Comparison of ENCODE assay signal across 20 mouse cellular contexts in genomic region chr8:61286795-61287385, GRCm38 (mm10).
DNase-seq lines count a peak whose midpoint lies in the region; ATAC-seq and TF ChIP-seq lines count a peak whose summit lies in the region.
"Had no signal": no experiment of that assay in that cellular context is flagged by ENCODE, and none has a peak within 500 bp of the region (broad histone marks: within the 10 kb centered on the region; RNA-seq: fewer than 3 reads in every experiment).

No protein-coding gene starts in this region.

- TF ChIP-seq RAD21 in CH12.LX (IDR thresholded peaks at IDR 0.05; ENCODE audit: low read depth, low read length) = no peak; the same call in 1 of the 2 replicates

- H3K27ac ChIP-seq in CH12.LX (ENCODE audit: insufficient read depth, low read depth) = peak overlapping the region; percentile 49; the same call in 1 of the 2 replicates
- 0 out of 2 replicates have a peak overlapping the region, but pooled peaks have one; percentile 16 for H3K27ac ChIP-seq in embryonic facial prominence, embryonic 11.5 days (replicated peaks; ENCODE audit: low read depth, low read length)
- H3K27ac ChIP-seq in limb, embryonic 14.5 days (replicated peaks; ENCODE audit: low read depth, low read length) = 0 out of 2 replicates have a peak overlapping the region, but pooled peaks have one; percentile 8
- H3K27ac ChIP-seq: left cerebral cortex, adult 2 months; liver, embryonic 12.5 days had no signal

- peak overlapping the region; percentile 81 for H3K4me2 ChIP-seq in CH12.LX (ENCODE audit: insufficient read depth, low read depth, poor library complexity, severe bottlenecking)
- no peak overlapping the region for H3K4me2 ChIP-seq in embryonic facial prominence, embryonic 11.5 days (ENCODE audit: low read depth, low read length)
- H3K4me2 ChIP-seq in limb, embryonic 14.5 days (replicated peaks; ENCODE audit: low read depth, low read length, severe bottlenecking) = peak overlapping the region; percentile 31
- H3K4me2 ChIP-seq: heart, embryonic 12.5 days; liver, embryonic 12.5 days; midbrain, embryonic 11.5 days; neural tube, embryonic 15.5 days had no signal

- peaks cover 28 to 87% of the 10 kb centered on the region in 2 experiments for H3K4me1 ChIP-seq in CH12.LX (ENCODE audit: control insufficient read depth in 1 of 2, insufficient read depth in 2 of 2)
- peaks cover 3% of the 10 kb centered on the region for H3K4me1 ChIP-seq in embryonic facial prominence, embryonic 11.5 days (ENCODE audit: control insufficient read depth, insufficient read depth, low read length)
- peaks cover 58% of the 10 kb centered on the region for H3K4me1 ChIP-seq in limb, embryonic 14.5 days (ENCODE audit: control insufficient read depth, insufficient read depth, low read length)

- H3K4me3 ChIP-seq in CH12.LX (replicated peaks in 1 of 3; ENCODE audit: low read depth in 2 of 3, low read length in 2 of 3, poor library complexity in 1 of 3) = no peak overlapping the region
- H3K4me3 ChIP-seq in embryonic facial prominence, embryonic 11.5 days (ENCODE audit: low read depth, low read length) = no peak overlapping the region
- H3K4me3 ChIP-seq in limb, embryonic 14.5 days (replicated peaks; ENCODE audit: low read length) = no peak overlapping the region
- H3K4me3 ChIP-seq: heart, embryonic 12.5 days; left cerebral cortex, adult 2 months; liver, embryonic 12.5 days; neural tube, embryonic 15.5 days had no signal

- peaks cover 0 to 11% of the 10 kb centered on the region in 2 experiments for H3K36me3 ChIP-seq in CH12.LX (replicated peaks in 1 of 2; ENCODE audit: control insufficient read depth in 1 of 2, insufficient read depth in 1 of 2, low read length in 1 of 2)
- no peaks in the 10 kb centered on the region for H3K36me3 ChIP-seq in embryonic facial prominence, embryonic 11.5 days (replicated peaks; ENCODE audit: control insufficient read depth, insufficient read depth, low read depth, low read length)
- H3K36me3 ChIP-seq in limb, embryonic 14.5 days (ENCODE audit: control insufficient read depth, insufficient read depth, low read length) = no peaks in the 10 kb centered on the region
- H3K36me3 ChIP-seq: heart, embryonic 12.5 days; liver, embryonic 12.5 days; neural tube, embryonic 15.5 days had no signal

- in situ Hi-C loops in CH12.LX (cut with MboI; ENCODE audit: low pct_ligation_motif_present, low pct_unique_long_range_greater_than_20kb, low sequenced_read_pairs) = no loop called here

- no peak for TF ChIP-seq POLR2A in CH12.LX (IDR thresholded peaks at IDR 0.05; ENCODE audit: low read depth, low read length)
- no peak for TF ChIP-seq POLR2A in limb, embryonic 14.5 days (IDR thresholded peaks at IDR 0.05; ENCODE audit: borderline replicate concordance, extremely low read depth, insufficient read depth, insufficient read length)

- H3K9ac ChIP-seq in CH12.LX (ENCODE audit: insufficient read depth, low read depth) = peak overlapping the region; percentile 9; the same call in 1 of the 2 replicates
- no peak overlapping the region for H3K9ac ChIP-seq in embryonic facial prominence, embryonic 11.5 days (replicated peaks; ENCODE audit: low read length)
- H3K9ac ChIP-seq in limb, embryonic 14.5 days (ENCODE audit: low read depth, low read length, severe bottlenecking) = no peak overlapping the region
- H3K9ac ChIP-seq: heart, embryonic 12.5 days; liver, embryonic 12.5 days; neural tube, embryonic 15.5 days had no signal

- H3K9me3 ChIP-seq in CH12.LX (replicated peaks; ENCODE audit: low read length) = no peaks in the 10 kb centered on the region
- H3K9me3 ChIP-seq in embryonic facial prominence, embryonic 11.5 days (replicated peaks; ENCODE audit: control insufficient read depth, low read length) = no peaks in the 10 kb centered on the region
- no peaks in the 10 kb centered on the region for H3K9me3 ChIP-seq in limb, embryonic 14.5 days (ENCODE audit: control insufficient read depth, low read length)
- H3K9me3 ChIP-seq: heart, embryonic 12.5 days; liver, embryonic 12.5 days; neural tube, embryonic 15.5 days had no signal

- peak; percentile 84 for TF ChIP-seq EP300 in CH12.LX (IDR thresholded peaks at IDR 0.05; ENCODE audit: low read length)

- DNase-seq in kidney, postnatal 14 days = peak; percentile 37
- DNase-seq in kidney, adult 8-10 months = no peak
- DNase-seq in CH12.LX (ENCODE audit: extremely low read depth) = peak; percentile 47
- peak; percentile 80 for DNase-seq in embryonic facial prominence, embryonic 11.5 days (ENCODE audit: low spot score)
- peak; percentile 33 for DNase-seq in limb, embryonic 14.5 days (ENCODE audit: low spot score)
- no peak for DNase-seq in embryo, embryonic 11 days
- DNase-seq in heart, adult 8-10 months (ENCODE audit: low spot score) = no peak
- no peak for DNase-seq in lung, postnatal 25 days (ENCODE audit: low spot score)
- DNase-seq: adrenal gland, postnatal 14 days; cerebellum, adult 8-10 months; gastrocnemius, postnatal 36 days; heart, postnatal 36 days; lung, postnatal 10 days; thymus, adult 2 months had no signal

- dilution Hi-C loops in CH12.LX (cut with MboI; ENCODE audit: extremely low pct_ligation_motif_present, extremely low pct_unique_long_range_greater_than_20kb, low sequenced_read_pairs) = no loop called here

- H3K27me3 ChIP-seq in CH12.LX (replicated peaks) = no peaks in the 10 kb centered on the region
- H3K27me3 ChIP-seq in embryonic facial prominence, embryonic 11.5 days (ENCODE audit: control insufficient read depth, insufficient read depth, low read length) = no peaks in the 10 kb centered on the region
- no peaks in the 10 kb centered on the region for H3K27me3 ChIP-seq in limb, embryonic 14.5 days (ENCODE audit: control insufficient read depth, insufficient read depth, low read length)
- H3K27me3 ChIP-seq: heart, embryonic 12.5 days; liver, embryonic 12.5 days; neural tube, embryonic 15.5 days had no signal

- ATAC-seq in embryonic facial prominence, embryonic 11.5 days (replicated peaks; ENCODE audit: insufficient number of reproducible peaks, low FRiP score, low TSS enrichment, low read depth) = peak; percentile 53
- ATAC-seq in limb, embryonic 14.5 days (ENCODE audit: low FRiP score, low read depth) = peak; percentile 45; the same call in 1 of the 2 replicates
- ATAC-seq: CD4-positive, CD25-positive, alpha-beta regulatory T cell, adult 4 months; liver, embryonic 12.5 days had no signal

- no peak for TF ChIP-seq CTCF in CH12.LX (conservative IDR thresholded peaks at IDR 0.05 in 1 of 2, IDR thresholded peaks at IDR 0.05 in 1 of 2; ENCODE audit: low read depth in 2 of 2, low read length in 2 of 2)

- 33% methylated on average over 14 of the region's 14 CpGs for WGBS in embryonic facial prominence, embryonic 11.5 days
- 26% methylated on average over 14 of the region's 14 CpGs for WGBS in limb, embryonic 14.5 days

- H3K79me2 ChIP-seq in CH12.LX (replicated peaks; ENCODE audit: control insufficient read depth, extremely low read depth, insufficient read depth, poor library complexity, severe bottlenecking) = no peaks in the 10 kb centered on the region; the same call in none of the 2 replicates

TF ChIP-seq in CH12.LX, 34 proteins besides CTCF, POLR2A, EP300 and RAD21:
- no peak for TF ChIP-seq ZKSCAN1 (IDR thresholded peaks at IDR 0.05; ENCODE audit: borderline replicate concordance, low read depth, low read length)
- TF ChIP-seq TCF12 (IDR thresholded peaks at IDR 0.05; ENCODE audit: low read depth, low read length) = peak; percentile 32; the same call in 1 of the 2 replicates
- peak; percentile 40; the same call in 1 of the 2 replicates for TF ChIP-seq ETS1 (conservative IDR thresholded peaks at IDR 0.05; ENCODE audit: low read depth, low read length)
- TF ChIP-seq BHLHE40 (IDR thresholded peaks at IDR 0.05; ENCODE audit: low read depth, low read length) = peak; percentile 68
- TF ChIP-seq MXI1 (IDR thresholded peaks at IDR 0.05; ENCODE audit: low read depth, low read length) = 0 out of 2 replicates have a peak, but pooled peaks have one; percentile 46
- TF ChIP-seq MYC (IDR thresholded peaks at IDR 0.05; ENCODE audit: low read depth, low read length) = peak; percentile 80
- peak; percentile 54; the same call in 1 of the 2 replicates for TF ChIP-seq NRF1 (IDR thresholded peaks at IDR 0.05; ENCODE audit: low read depth, low read length)
- no peak for TF ChIP-seq ZMIZ1 (IDR thresholded peaks at IDR 0.05; ENCODE audit: low read depth, low read length)
- TF ChIP-seq MEF2A (IDR thresholded peaks at IDR 0.05; ENCODE audit: borderline replicate concordance, low read depth, low read length) = peak; percentile 64; the same call in 1 of the 2 replicates
- no peak for TF ChIP-seq UBTF (IDR thresholded peaks at IDR 0.05; ENCODE audit: low read depth, low read length)
- no peak for TF ChIP-seq MAFK (IDR thresholded peaks at IDR 0.05; ENCODE audit: insufficient replicate concordance, low read length)
- TF ChIP-seq IRF4 (IDR thresholded peaks at IDR 0.05; ENCODE audit: low read depth, low read length) = peak; percentile 83

Comparison
In these comparisons a context has a peak if more than half of its experiments do, and no peak if none do; other contexts are left out.
1. DNase-seq: peak in kidney, postnatal 14 days (single experiment), CH12.LX (single experiment), embryonic facial prominence, embryonic 11.5 days (single experiment) and limb, embryonic 14.5 days (single experiment); none in kidney, adult 8-10 months (0 of 2), embryo, embryonic 11 days (single experiment), heart, adult 8-10 months (single experiment) and lung, postnatal 25 days (single experiment).
2. Peak in every context shown above with its lines, with median percentiles within 50 percentile points of each other: H3K27ac ChIP-seq.